Mouse (Mus musculus) lung, adult 18-20 months (tissue): Measurements from ENCODE around the gene Ppp1cc.

ENCODE experiments used
- DNase-seq, 2 experiments: peaks; one replicate each; pipeline ENCODE4 v3.0.0; 2022; ENCODE audit warnings: mixed read lengths in 2 of 2

The Ppp1cc gene

GRCm38 (mm10) chr5:122218109-122218905 is 60.2 kb downstream of the Ppp1cc start:
- no peak for DNase-seq

- DNase-seq: no peak
Observed at GRCm38 (mm10) chr5:122218928-122219327, 60.9 kb downstream of the Ppp1cc start.

DNA sequence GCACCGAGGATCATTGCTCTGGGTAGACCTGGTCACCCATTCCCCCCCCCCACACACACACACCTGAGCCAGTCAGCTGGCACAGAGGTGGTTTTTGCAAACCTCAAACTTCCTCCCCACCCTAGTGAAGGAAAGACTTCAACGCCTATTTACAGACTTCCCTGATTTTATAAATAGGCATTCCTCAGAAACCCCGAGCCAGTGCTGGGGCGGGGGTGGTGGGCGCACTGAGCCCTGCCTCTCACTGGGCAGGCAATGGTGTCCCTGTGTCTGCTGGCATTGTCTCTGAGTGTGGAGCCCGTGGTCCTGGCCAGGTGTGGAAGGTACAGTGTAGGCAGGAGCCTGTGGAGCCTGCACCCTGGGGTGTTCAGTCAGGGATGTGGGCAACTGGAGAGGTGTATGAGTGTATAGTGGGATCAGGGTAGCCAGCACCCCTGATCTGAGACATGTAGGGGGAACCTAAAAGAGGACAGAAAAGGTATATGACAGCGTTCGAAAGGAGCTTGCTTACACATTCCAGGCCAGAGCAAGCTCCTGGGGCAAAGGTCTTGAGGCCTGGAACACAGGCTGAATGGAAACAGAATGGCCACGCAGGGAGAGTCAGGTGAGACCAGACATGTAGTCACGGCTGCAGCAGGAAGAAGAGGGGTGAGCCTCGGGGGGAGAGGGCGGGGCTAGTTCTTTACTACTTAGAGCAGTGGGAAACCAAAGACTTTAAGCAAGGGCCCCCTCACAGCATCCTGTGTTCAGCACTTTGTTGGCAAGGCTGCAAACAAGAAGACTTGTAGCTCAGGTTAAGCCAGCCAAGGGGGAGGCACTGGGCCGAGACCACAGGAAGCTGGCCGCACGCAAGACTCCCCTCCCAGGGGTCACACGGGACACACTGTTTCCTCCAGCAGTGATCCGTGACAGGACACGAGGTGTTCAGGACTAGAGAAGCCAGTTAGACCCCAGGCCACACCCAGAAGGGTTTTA is 61.9 kb downstream of the Ppp1cc start:
- DNase-seq: peak in 1 of 2 experiments; percentile 52

GRCm38 (mm10) chr5:122221085-122221484 is 63.0 kb downstream of the Ppp1cc start:
- no peak for DNase-seq

- DNase-seq: no peak
Observed at GRCm38 (mm10) chr5:122224291-122224690, 66.2 kb downstream of the Ppp1cc start.
